Mouse (Mus musculus): Measurements from ENCODE around the gene Rnf144a. TPM values are rescaled to one million over a fixed set of nuclear protein-coding genes. Genes with fewer than 3 reads are reported as not detected.

Rnf144a gene
- total and polyA plus RNA-seq, 3 experiments, result not detected

- Histone ChIP-seq H3K27me3 (ENCODE audit: control insufficient read depth in 1 of 2, insufficient read depth in 2 of 2, low read length in 2 of 2) (no peaks in the 10 kb centered on the region), H3K36me3 (ENCODE audit: control insufficient read depth in 1 of 2, insufficient read depth in 2 of 2, low read length in 2 of 2) (no peaks in the 10 kb centered on the region), H3K9ac (ENCODE audit: control insufficient read depth, low read depth, low read length, poor library complexity, severe bottlenecking) (no peak overlapping the region), H3K9me3 (replicated peaks; ENCODE audit: insufficient read depth, low read length) (no peaks in the 10 kb centered on the region), H3K4me1 (ENCODE audit: control insufficient read depth in 1 of 2, insufficient read depth in 2 of 2, low read length in 2 of 2) (no peaks in the 10 kb centered on the region), H3K4me3 (ENCODE audit: control insufficient read depth in 1 of 2, insufficient read depth in 1 of 2, low read depth in 2 of 2, low read length in 2 of 2) (no peak overlapping the region), H3K27ac (ENCODE audit: control insufficient read depth, low read depth, low read length) (no peak overlapping the region), H3K79me2 (ENCODE audit: control insufficient read depth, insufficient read depth, low read length, poor library complexity) (no peaks in the 10 kb centered on the region)
- no peak for DNase-seq (ENCODE audit: low read depth, low spot score)
- TF ChIP-seq GATA1 (IDR thresholded peaks at IDR 0.05; ENCODE audit: low read depth, low read length) (no peak), ZMIZ1 (IDR thresholded peaks at IDR 0.05; ENCODE audit: low read depth, low read length) (no peak), USF1 (IDR thresholded peaks at IDR 0.05; ENCODE audit: low read depth, low read length) (no peak), ZC3H11A (IDR thresholded peaks at IDR 0.05; ENCODE audit: low read depth, low read length) (no peak), MEF2A (IDR thresholded peaks at IDR 0.05; ENCODE audit: extremely low read depth, insufficient replicate concordance, low read depth, low read length, poor library complexity, severe bottlenecking) (no peak), POLR2AphosphoS5 (IDR thresholded peaks at IDR 0.05; ENCODE audit: borderline replicate concordance, low read depth, low read length) (no peak)
These were observed 104.8 kb downstream of the Rnf144a start for GRCm38 (mm10) chr12:26310247-26310646.

GRCm38 (mm10) chr12:26302886-26303285 is 112.2 kb downstream of the Rnf144a start:
- Histone ChIP-seq H3K4me3 (ENCODE audit: control insufficient read depth in 1 of 2, insufficient read depth in 1 of 2, low read depth in 2 of 2, low read length in 2 of 2) (no peak overlapping the region), H3K4me1 (ENCODE audit: control insufficient read depth in 1 of 2, insufficient read depth in 2 of 2, low read length in 2 of 2) (no peaks in the 10 kb centered on the region), H3K36me3 (ENCODE audit: control insufficient read depth in 1 of 2, insufficient read depth in 2 of 2, low read length in 2 of 2) (no peaks in the 10 kb centered on the region), H3K9me3 (replicated peaks; ENCODE audit: insufficient read depth, low read length) (no peaks in the 10 kb centered on the region), H3K27ac (ENCODE audit: control insufficient read depth, low read depth, low read length) (no peak overlapping the region), H3K27me3 (ENCODE audit: control insufficient read depth in 1 of 2, insufficient read depth in 2 of 2, low read length in 2 of 2) (no peaks in the 10 kb centered on the region), H3K79me2 (ENCODE audit: control insufficient read depth, insufficient read depth, low read length, poor library complexity) (no peaks in the 10 kb centered on the region), H3K9ac (ENCODE audit: control insufficient read depth, low read depth, low read length, poor library complexity, severe bottlenecking) (no peak overlapping the region)
- TF ChIP-seq SMC3 (IDR thresholded peaks at IDR 0.05; ENCODE audit: low read depth, low read length) (no peak), USF2 (IDR thresholded peaks at IDR 0.05; ENCODE audit: borderline replicate concordance in 1 of 2, insufficient read depth in 1 of 2, low read depth in 1 of 2, low read length in 2 of 2) (no peak), CHD1 (IDR thresholded peaks at IDR 0.05; ENCODE audit: low read depth, low read length) (no peak), ZNF384 (IDR thresholded peaks at IDR 0.05; ENCODE audit: low read depth, low read length) (no peak), EP300 (IDR thresholded peaks at IDR 0.05; ENCODE audit: low read depth in 1 of 2, low read length in 2 of 2) (no peak), CHD2 (IDR thresholded peaks at IDR 0.05; ENCODE audit: low read length) (no peak), HCFC1 (IDR thresholded peaks at IDR 0.05; ENCODE audit: low read depth, low read length) (no peak)
- DNase-seq (ENCODE audit: low read depth, low spot score), result no peak

DNA sequence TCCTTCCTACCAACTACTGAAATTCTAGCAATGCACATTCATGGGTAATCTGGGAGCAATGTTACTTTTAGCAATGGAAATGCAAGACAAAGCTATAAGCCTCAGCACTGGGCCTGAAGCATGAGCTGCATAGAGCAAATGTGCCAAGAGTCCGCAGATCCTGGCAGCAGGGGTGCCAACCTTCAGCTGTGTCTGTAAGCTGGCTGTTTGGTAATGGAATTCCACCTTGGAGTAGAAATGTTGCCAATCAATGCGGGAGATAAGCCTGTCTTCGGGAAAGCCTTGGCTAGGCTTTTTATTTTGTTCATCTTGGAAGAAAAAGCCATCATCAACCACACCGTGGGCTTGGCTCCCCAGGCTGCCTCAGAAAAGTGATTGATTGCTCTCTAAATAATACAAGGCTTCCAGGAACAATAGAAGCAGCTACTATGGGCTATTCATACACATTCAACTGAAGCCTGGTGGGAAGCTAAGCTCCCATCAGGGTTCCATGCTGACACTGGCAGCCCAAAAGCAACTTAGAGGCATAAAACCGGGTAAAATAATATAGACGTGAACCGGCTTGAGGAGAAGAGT is 115.5 kb downstream of the Rnf144a start:
- no peaks in the 10 kb centered on the region for H3K36me3 ChIP-seq (ENCODE audit: control insufficient read depth in 1 of 2, insufficient read depth in 2 of 2, low read length in 2 of 2)
- no peak for DNase-seq (ENCODE audit: low read depth, low spot score)
- TF ChIP-seq CHD1 (IDR thresholded peaks at IDR 0.05; ENCODE audit: low read depth, low read length) (no peak), POLR2AphosphoS2 (IDR thresholded peaks at IDR 0.05; ENCODE audit: low read length) (no peak), TBP (IDR thresholded peaks at IDR 0.05; ENCODE audit: low read depth, low read length) (no peak), CHD2 (IDR thresholded peaks at IDR 0.05; ENCODE audit: low read length) (no peak), MAZ (IDR thresholded peaks at IDR 0.05; ENCODE audit: low read depth, low read length) (no peak), MYB (IDR thresholded peaks at IDR 0.05; ENCODE audit: low read depth, low read length) (no peak), BHLHE40 (IDR thresholded peaks at IDR 0.05; ENCODE audit: borderline replicate concordance, low read depth, low read length) (no peak), NELFE (IDR thresholded peaks at IDR 0.05; ENCODE audit: low read depth, low read length) (no peak)
- H3K9me3 ChIP-seq (replicated peaks; ENCODE audit: insufficient read depth, low read length), result no peaks in the 10 kb centered on the region
- no peaks in the 10 kb centered on the region for H3K27me3 ChIP-seq (ENCODE audit: control insufficient read depth in 1 of 2, insufficient read depth in 2 of 2, low read length in 2 of 2)
- H3K4me1 ChIP-seq (ENCODE audit: control insufficient read depth in 1 of 2, insufficient read depth in 2 of 2, low read length in 2 of 2), result no peaks in the 10 kb centered on the region
- no peak overlapping the region for H3K4me3 ChIP-seq (ENCODE audit: control insufficient read depth in 1 of 2, insufficient read depth in 1 of 2, low read depth in 2 of 2, low read length in 2 of 2)
- H3K9ac ChIP-seq (ENCODE audit: control insufficient read depth, low read depth, low read length, poor library complexity, severe bottlenecking), result no peak overlapping the region
- no peak overlapping the region for H3K27ac ChIP-seq (ENCODE audit: control insufficient read depth, low read depth, low read length)
- H3K79me2 ChIP-seq (ENCODE audit: control insufficient read depth, insufficient read depth, low read length, poor library complexity), result no peaks in the 10 kb centered on the region

Data from MEL (cell line).